Mouse (Mus musculus) G1E (cell line): ENCODE results near the gene Akr7a5. TPM values are rescaled to one million over a fixed set of nuclear protein-coding genes. Genes with fewer than 3 reads are reported as not detected.
A peak's percentile ranks its signal among the peaks of the same experiment; 100 is the strongest.

ENCODE experiments used
- ATAC-seq: 2 replicates; pipeline ENCODE4 v1.8.0; 2016; ENCODE audit warnings: mild to moderate bottlenecking; ENCODE audit not compliant: insufficient number of reproducible peaks, poor library complexity, low FRiP score, severe bottlenecking; ENCODE audit errors: extremely low read depth
- DNase-seq: peaks from one replicate; pipeline ENCODE4 v3.0.0; 2012; ENCODE audit warnings: low spot score
- H3K27me3 ChIP-seq: 2 replicates; pipeline ENCODE4 v1.6.1; 2012; ENCODE audit warnings: mild to moderate bottlenecking, low read length, inconsistent platforms; ENCODE audit not compliant: insufficient read depth
- H3K36me3 ChIP-seq: replicated peaks from 2 replicates; pipeline ENCODE3; 2012; ENCODE audit warnings: mild to moderate bottlenecking, inconsistent platforms
- H3K4me1 ChIP-seq: 2 replicates; pipeline ENCODE4 v1.6.1; 2012; ENCODE audit warnings: low read depth, low read length, inconsistent platforms, mixed read lengths; ENCODE audit not compliant: insufficient read depth
- H3K4me3 ChIP-seq: 2 replicates; pipeline ENCODE4 v1.5.1; 2012; ENCODE audit warnings: low read depth, mild to moderate bottlenecking, inconsistent platforms, low read length, moderate library complexity, mixed read lengths
- H3K9me3 ChIP-seq: replicated peaks from 2 replicates; pipeline ENCODE4 v1.6.1; 2012; ENCODE audit warnings: inconsistent platforms
- CTCF ChIP-seq: IDR thresholded peaks from 2 replicates; pipeline ENCODE4 v1.5.1; 2012; ENCODE audit warnings: low read depth, low read length, inconsistent platforms, mixed read lengths
- GATA1 ChIP-seq: IDR thresholded peaks from 2 replicates; pipeline ENCODE4 v1.6.1; 2012; ENCODE audit warnings: borderline replicate concordance, low read length, inconsistent platforms, mixed read lengths
- GATA2 ChIP-seq: IDR thresholded peaks from 2 replicates; pipeline ENCODE4 v1.6.1; 2012; ENCODE audit warnings: low read depth, low read length, inconsistent platforms, borderline replicate concordance
- POLR2AphosphoS5 ChIP-seq: IDR thresholded peaks from 2 replicates; pipeline ENCODE4 v1.6.1; 2012; ENCODE audit warnings: low read depth, low read length, inconsistent platforms; ENCODE audit not compliant: insufficient replicate concordance
- TAL1 ChIP-seq: conservative IDR thresholded peaks from 2 replicates; pipeline ENCODE4 v1.6.1; 2012; ENCODE audit warnings: low read depth, low read length, inconsistent platforms, mixed read lengths
- polyA plus RNA-seq: library from polyadenylated mRNA; stranded (reverse); fragments of >175 nt; gene quantifications from 2 replicates; pipeline ENCODE4 v1.2.3, GENCODE M21; 2012
- total RNA-seq, 2 experiments: library from RNA; stranded (forward) in 1 of 2; stranded (reverse) in 1 of 2; fragments of 200-1000 nt in 1 of 2; fragments of >200 nt in 1 of 2; fragmentation: Nextera tagmentation in 1 of 2; gene quantifications; 2 replicates each; pipeline ENCODE4 v1.2.3; 2014 to 2017

The Akr7a5 gene
- total and polyA plus RNA-seq, 3 experiments: 7.8 to 57.3 (median 13.8) TPM

DNA sequence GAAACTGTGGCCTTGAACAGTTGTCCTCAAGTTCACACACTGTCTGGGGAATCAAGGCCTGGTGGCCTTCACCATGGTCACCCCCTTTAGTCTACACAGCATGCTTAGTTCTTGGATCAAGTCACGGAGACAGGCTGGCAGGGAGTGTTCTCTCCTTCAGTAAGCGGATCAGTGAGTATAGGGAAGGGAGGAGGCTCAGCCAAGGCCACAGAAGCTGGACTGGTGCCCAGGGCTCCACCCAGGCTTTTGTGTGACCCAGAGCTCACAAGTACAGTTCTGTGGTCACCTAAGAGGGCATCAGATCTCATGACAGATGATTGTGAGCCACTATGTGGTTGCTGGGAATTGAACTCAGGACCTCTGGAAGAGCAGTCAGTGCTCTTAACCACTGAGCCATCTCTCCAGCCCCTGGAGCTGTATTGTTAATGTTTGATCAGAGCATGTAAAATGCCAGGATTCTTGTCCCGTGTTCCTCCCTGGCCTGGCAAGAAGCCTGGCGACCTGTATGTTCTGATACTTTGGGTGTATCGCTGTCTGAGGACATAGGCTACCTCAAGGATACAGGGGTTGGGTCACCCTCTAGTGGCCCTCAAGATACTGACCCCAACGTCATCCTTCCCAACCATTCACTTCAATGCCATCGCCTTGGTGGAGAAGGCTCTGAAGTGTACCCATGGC, 31.2 kb downstream of the Akr7a5 start:
- H3K4me3 ChIP-seq: no peak overlapping the region
- DNase-seq (no peak), ATAC-seq (no peak)
- no peak for TF ChIP-seq CTCF
- H3K36me3 ChIP-seq: peaks cover 36% of the 10 kb centered on the region
- no peaks in the 10 kb centered on the region for H3K9me3 ChIP-seq
- peaks cover 25% of the 10 kb centered on the region for H3K4me1 ChIP-seq
- H3K27me3 ChIP-seq: no peaks in the 10 kb centered on the region

DNA sequence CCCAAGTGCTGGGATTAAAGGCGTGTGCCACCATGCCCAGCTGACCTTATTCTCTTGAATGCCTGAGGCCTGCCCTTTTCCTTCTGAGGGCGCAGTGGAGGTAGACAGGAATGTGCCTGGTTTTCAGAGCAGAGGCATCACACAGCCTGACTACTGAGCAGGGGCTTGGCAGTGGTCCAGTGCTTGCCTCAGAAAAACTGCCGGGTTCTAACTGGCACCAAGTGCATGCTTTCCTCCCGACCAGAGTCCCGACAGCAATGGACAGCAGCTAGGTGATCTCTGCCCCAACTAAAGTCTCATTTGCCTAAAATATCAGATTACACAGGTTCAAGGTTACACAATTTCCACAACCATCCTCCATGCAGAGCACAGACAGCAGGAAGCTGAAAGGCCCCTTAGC, 33.2 kb downstream of the Akr7a5 start:
- peaks cover 27% of the 10 kb centered on the region for H3K4me1 ChIP-seq
- no peak overlapping the region for H3K4me3 ChIP-seq
- no peaks in the 10 kb centered on the region for H3K9me3 ChIP-seq
- TF ChIP-seq GATA2 (no peak), POLR2AphosphoS5 (no peak)
- H3K27me3 ChIP-seq: no peaks in the 10 kb centered on the region
- ATAC-seq (no peak), DNase-seq (no peak)
- H3K36me3 ChIP-seq: peaks cover 56% of the 10 kb centered on the region

DNA sequence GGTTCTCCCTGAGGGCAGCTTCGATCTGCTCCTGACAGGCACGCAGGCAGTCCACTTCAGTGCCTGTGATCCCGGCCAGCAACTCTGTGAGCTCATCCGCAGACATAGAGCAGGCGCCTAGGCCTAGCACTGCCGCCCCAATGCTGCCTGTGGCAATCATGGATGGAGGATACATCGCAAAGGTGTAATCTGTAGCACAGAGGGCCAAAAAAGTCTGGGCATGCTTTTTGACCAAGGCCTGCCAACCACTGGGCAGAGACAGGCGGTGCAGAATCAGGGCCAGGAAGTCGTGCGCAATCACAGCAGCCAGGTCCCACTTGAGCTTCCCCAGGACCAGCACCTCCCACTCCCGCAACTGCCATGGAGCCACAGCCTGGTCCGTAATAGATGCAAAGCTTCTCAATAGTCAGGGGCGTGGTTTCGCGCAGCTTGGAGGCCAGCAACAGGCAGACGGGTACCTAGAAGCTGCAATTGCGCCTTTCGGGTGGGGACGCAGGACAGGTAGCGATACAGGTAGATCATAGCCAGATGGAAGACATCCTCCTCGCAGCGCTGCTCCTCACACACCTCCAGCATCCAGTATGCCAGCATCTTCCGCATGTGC, 35.0 kb downstream of the Akr7a5 start:
- Histone ChIP-seq H3K4me3 (no peak overlapping the region), H3K4me1 (peaks cover 39% of the 10 kb centered on the region), H3K36me3 (peaks cover 74% of the 10 kb centered on the region), H3K9me3 (no peaks in the 10 kb centered on the region), H3K27me3 (no peaks in the 10 kb centered on the region)
- no peak for ATAC-seq
- no peak for DNase-seq
- TF ChIP-seq GATA2 (no peak), GATA1 (no peak), POLR2AphosphoS5 (0 out of 2 replicates have a peak, but pooled peaks have one; percentile 48)

DNA sequence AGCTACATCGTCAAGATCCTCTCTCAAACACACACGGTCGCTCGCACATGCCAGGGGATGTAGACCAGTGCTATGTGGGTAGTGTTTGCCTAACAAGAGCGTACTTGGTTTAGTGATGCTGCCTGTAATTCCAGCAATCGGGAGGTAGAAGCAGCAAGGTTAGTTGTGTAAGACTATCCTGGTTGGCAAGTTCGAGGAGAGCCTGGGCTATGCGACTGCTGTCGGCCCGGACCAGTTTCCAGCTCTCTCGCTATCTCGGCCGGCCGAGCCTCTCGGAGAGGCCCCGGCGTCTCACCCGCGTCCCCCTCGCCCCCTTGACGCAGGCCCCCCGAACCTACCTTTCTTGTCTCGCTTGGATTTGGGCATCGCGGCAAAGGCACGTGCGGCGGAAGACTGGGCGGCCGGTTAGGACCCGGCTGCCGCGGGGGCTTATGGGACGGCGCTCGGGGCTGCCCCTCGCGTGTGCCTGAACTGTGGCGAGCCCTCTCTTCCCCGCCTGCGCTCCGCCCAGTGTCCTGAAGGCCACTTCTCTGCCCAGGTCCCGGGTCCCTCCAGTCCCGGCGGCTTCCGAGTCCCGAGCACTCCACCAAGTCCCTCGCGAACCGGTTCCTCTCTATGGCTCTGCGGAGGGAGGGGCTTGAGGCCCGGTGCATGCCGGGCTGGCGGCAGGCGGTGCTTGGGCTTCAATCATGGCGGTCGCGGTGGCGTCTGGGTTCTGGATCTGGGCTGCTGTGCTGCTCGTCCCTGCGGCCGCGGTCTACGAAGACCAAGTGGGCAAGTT, 41.6 kb downstream of the Akr7a5 start, which contains the start of the genes Mrto4, Emc1 and Ubr4:
TSS of gene Mrto4 (minus strand) at position 646 of the 781 bp plus-strand sequence.
TSS of gene Emc1 (plus strand) at position 657 of the 781 bp plus-strand sequence.
TSS of gene Ubr4 (plus strand) at position 679 of the 781 bp plus-strand sequence.
- Histone ChIP-seq H3K27me3 (no peaks in the 10 kb centered on the region), H3K4me3 (peak within 1 kb of the TSS; percentile 83), H3K4me1 (peaks cover 66% of the 10 kb centered on the region), H3K36me3 (peaks cover 73% of the 10 kb centered on the region), H3K9me3 (no peaks in the 10 kb centered on the region)
- DNase-seq (peak; percentile 93), ATAC-seq (peak; percentile 85)
- no peak for TF ChIP-seq GATA1
- no peak for TF ChIP-seq GATA2

DNA sequence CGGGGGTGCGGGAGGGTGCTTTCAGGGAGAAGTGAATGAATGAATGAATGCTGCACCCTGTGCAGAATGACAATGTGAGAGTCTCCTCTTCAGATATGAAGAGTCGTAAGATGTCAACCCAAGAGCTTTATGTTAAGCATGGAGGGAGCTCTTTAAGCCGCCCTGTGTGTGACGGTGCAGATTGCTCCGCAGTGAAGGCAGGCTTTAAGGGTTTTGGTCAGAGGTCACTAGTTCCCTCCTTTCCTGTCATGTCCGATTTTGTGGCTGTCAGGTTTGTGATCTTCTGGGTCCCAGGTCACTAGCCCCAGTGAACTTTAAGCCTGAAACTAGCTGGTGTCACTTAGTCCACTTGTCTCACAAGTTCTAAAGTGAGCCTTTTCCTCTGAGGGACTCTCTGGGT, 42.3 kb downstream of the Akr7a5 start:
- peak overlapping the region; percentile 83 for H3K4me3 ChIP-seq
- no peak for ATAC-seq
- H3K27me3 ChIP-seq: no peaks in the 10 kb centered on the region
- peak; percentile 45 for DNase-seq
- peaks cover 63% of the 10 kb centered on the region for H3K4me1 ChIP-seq
- TF ChIP-seq CTCF: no peak
- no peak for TF ChIP-seq GATA2
- TF ChIP-seq TAL1: no peak
- TF ChIP-seq GATA1: no peak
- TF ChIP-seq POLR2AphosphoS5: no peak
- no peaks in the 10 kb centered on the region for H3K9me3 ChIP-seq
- peaks cover 73% of the 10 kb centered on the region for H3K36me3 ChIP-seq

DNA sequence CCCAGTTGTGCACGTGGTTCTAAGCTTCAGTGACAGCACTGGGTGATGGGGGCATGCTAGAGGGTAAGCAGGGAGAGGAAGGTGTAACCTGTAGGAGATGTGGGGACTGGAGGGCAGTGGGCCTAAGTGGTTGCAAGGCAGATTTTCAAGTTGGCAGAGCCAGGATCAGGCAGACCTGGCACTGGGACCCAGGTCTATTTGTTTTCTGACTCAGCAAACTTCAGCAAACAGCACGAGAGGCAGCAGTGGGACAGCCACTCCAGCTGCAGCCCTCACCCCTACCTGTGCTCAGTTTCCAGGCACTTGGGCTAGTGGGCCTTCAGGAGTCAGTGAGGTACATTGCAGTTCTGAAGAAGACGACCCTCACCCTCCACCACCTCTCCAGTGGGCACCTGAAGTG, 46.7 kb downstream of the Akr7a5 start:
- peaks cover 84% of the 10 kb centered on the region for H3K36me3 ChIP-seq
- no peaks in the 10 kb centered on the region for H3K27me3 ChIP-seq
- H3K9me3 ChIP-seq: no peaks in the 10 kb centered on the region
- DNase-seq (no peak), ATAC-seq (no peak)
- no peak for TF ChIP-seq GATA1
- no peak for TF ChIP-seq TAL1
- TF ChIP-seq GATA2: no peak
- no peak for TF ChIP-seq POLR2AphosphoS5
- no peak for TF ChIP-seq CTCF
- peaks cover 46% of the 10 kb centered on the region for H3K4me1 ChIP-seq
- no peak overlapping the region for H3K4me3 ChIP-seq
